Mouse (Mus musculus) intestine, embryonic 15.5 days (tissue): ENCODE measurements around the gene 1700023F06Rik. TPM values are rescaled to one million over a fixed set of nuclear protein-coding genes. Genes with fewer than 3 reads are reported as not detected.

Source experiments
- ATAC-seq: fragments of 200-750 bp; cut with Nextera tagmentation; 2 replicates; pipeline ENCODE4 v1.8.0; 2017; ENCODE audit warnings: moderate TSS enrichment, moderate library complexity
- H3K27ac ChIP-seq: fragments of 300-500 bp; sonication (generic); 2 replicates; pipeline ENCODE4 v1.5.1; 2015; ENCODE audit warnings: mild to moderate bottlenecking, inconsistent platforms
- H3K27me3 ChIP-seq: fragments of 300-500 bp; sonication (generic); replicated peaks from 2 replicates; pipeline ENCODE4 v1.6.1; 2015; ENCODE audit warnings: inconsistent platforms
- H3K36me3 ChIP-seq: fragments of 300-500 bp; sonication (generic); 2 replicates; pipeline ENCODE4 v1.6.1; 2015; ENCODE audit warnings: inconsistent platforms
- H3K4me1 ChIP-seq: fragments of 300-500 bp; sonication (generic); replicated peaks from 2 replicates; pipeline ENCODE4 v1.6.1; 2015; ENCODE audit warnings: inconsistent platforms
- H3K4me2 ChIP-seq: fragments of 300-500 bp; sonication (generic); replicated peaks from 2 replicates; pipeline ENCODE4 v1.6.1; 2015; ENCODE audit warnings: mild to moderate bottlenecking, inconsistent platforms
- H3K4me3 ChIP-seq: fragments of 300-500 bp; sonication (generic); replicated peaks from 2 replicates; pipeline ENCODE4 v1.5.1; 2015; ENCODE audit warnings: inconsistent platforms
- H3K9ac ChIP-seq: fragments of 300-500 bp; sonication (generic); 2 replicates; pipeline ENCODE4 v1.6.1; 2015; ENCODE audit warnings: inconsistent platforms
- H3K9me3 ChIP-seq: fragments of 300-500 bp; sonication (generic); 2 replicates; pipeline ENCODE4 v1.6.1; 2016; ENCODE audit warnings: inconsistent platforms
- WGBS: fragments of 180-500 bp; shearing (Covaris S2); methylation state at CpG from one replicate; pipeline ENCODE4 v1.1.7; 2015; 5-methylcytosine and 5-hydroxymethylcytosine counted together
- polyA plus RNA-seq: library from polyadenylated mRNA; unstranded; fragments of >200 nt; fragmentation: Nextera tagmentation; extraction: Ambion mirVana; gene quantifications from 2 replicates; pipeline ENCODE4 v1.2.1, GENCODE M21; 2015

1700023F06Rik gene
- 0.73 and 1.0 TPM in 2 replicates for polyA plus RNA-seq

DNA sequence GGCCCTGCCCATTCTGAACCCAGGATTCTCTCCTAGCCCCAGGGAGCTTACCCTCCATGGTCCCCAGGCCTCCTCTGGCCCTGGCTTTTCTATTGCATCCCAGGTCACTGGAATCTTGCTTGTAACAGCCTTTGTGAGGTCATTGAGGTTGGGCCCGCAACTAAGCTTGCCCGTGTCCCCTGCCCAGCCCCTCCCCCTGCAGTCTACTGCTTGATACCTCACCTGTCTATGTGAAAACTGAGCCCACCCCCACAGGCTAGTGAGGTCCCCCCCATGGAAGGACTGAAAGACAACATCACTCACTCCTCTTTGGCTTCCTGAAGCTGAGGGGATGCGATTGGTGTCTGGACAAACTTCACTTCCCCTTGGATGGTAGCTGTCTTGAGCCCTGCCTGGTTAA lies at the start of gene 1700023F06Rik:
Gene 1700023F06Rik, minus strand, starts transcription at position 101 of the 400 bp plus-strand sequence.
- Histone ChIP-seq H3K9ac (no peak within 1 kb of the TSS), H3K4me1 (no peaks in the 10 kb centered on the region), H3K27me3 (no peaks in the 10 kb centered on the region), H3K4me3 (no peak within 1 kb of the TSS), H3K27ac (no peak within 1 kb of the TSS), H3K9me3 (no peaks in the 10 kb centered on the region), H3K36me3 (no peaks in the 10 kb centered on the region), H3K4me2 (no peak within 1 kb of the TSS)
- no peak for ATAC-seq
- 81% methylated on average over 3 of the region's 3 CpGs for WGBS

DNA sequence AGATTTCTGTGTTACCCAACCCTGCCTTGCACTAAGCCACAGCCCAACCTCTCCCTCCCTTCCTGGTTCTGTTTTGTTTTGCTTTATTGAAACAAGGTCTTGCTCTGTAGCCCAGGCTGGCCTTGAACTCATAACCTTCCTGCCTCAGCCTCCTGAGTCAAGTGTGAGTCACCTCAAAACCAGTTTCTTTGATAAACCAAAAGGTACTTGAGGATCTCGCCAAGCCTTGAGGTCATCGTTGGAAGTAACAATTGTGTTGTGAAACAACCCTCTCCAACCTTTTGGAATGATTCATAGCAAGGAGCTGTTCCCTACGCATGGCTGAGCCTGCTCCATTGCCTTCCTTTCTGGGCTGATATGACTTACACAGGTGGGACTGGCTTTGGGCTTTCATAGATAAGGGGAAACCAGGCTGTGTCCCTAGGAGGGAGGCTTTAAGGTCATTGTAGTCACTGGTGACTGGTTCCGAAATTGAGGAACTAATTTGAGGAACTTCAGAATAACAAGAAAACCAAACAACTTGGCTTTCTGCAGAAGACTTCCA lies 49.7 kb upstream of the 1700023F06Rik start:
- no peak for ATAC-seq
- Histone ChIP-seq H3K4me3 (no peak overlapping the region), H3K9me3 (no peaks in the 10 kb centered on the region), H3K9ac (no peak overlapping the region), H3K4me1 (peaks cover 18% of the 10 kb centered on the region), H3K36me3 (no peaks in the 10 kb centered on the region), H3K27ac (no peak overlapping the region), H3K27me3 (no peaks in the 10 kb centered on the region), H3K4me2 (no peak overlapping the region)
- WGBS, result 79% methylated on average over 4 of the region's 4 CpGs

DNA sequence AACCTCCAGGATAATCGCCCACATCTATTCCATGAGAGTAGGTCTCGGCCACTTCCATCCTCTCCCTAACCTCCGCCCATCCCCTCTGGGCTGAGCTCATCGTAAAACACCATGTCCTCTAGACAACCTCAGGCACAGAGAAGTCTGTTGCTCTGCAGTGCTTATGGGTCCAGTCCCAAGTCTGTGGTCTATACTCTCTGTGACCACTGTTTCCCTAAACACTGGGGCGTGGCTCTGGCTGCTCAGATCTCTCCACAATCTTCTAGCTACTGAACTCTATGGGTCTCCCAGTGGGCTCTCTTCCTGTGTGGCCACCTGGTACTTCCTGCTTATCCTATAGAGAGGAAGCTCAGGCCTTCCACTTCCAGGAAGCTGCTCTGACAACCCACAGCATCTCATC lies 45.2 kb upstream of the 1700023F06Rik start:
- no peaks in the 10 kb centered on the region for H3K9me3 ChIP-seq
- WGBS, result 83% methylated on average over 5 of the region's 5 CpGs
- H3K4me2 ChIP-seq, result no peak overlapping the region
- peaks cover 9% of the 10 kb centered on the region; the same call in 1 of the 2 replicates for H3K4me1 ChIP-seq
- H3K27me3 ChIP-seq, result no peaks in the 10 kb centered on the region
- no peak overlapping the region for H3K27ac ChIP-seq
- H3K4me3 ChIP-seq, result no peak overlapping the region
- no peaks in the 10 kb centered on the region for H3K36me3 ChIP-seq
- no peak; the same call in 1 of the 2 replicates for ATAC-seq
- H3K9ac ChIP-seq, result no peak overlapping the region

DNA sequence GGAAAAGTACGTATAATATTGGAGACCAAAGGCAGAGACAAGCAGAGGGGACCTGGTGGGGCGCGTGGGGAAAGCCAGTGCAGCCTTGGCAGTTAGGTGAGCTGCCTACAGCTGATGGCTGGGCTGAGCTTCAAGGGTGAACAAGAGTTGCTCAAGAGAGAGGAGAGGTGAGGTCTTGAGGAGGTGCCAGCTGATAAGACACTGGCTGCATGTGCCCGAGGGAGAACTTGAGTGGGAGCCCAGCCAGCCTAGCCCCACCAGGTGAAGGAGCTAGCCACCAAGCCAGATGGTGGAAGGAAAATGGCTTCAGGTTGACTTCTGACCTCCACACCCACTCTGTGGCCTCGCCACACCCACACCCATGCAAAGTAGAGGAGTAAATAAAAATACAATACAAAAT lies 44.0 kb upstream of the 1700023F06Rik start:
- ATAC-seq, result no peak
- H3K9ac ChIP-seq, result no peak overlapping the region
- WGBS, result 84% methylated on average over 5 of the region's 5 CpGs
- peaks cover 16% of the 10 kb centered on the region; the same call in 1 of the 2 replicates for H3K4me1 ChIP-seq
- H3K27me3 ChIP-seq, result no peaks in the 10 kb centered on the region
- H3K4me2 ChIP-seq, result no peak overlapping the region
- no peak overlapping the region for H3K27ac ChIP-seq
- H3K4me3 ChIP-seq, result no peak overlapping the region
- no peaks in the 10 kb centered on the region for H3K36me3 ChIP-seq
- no peaks in the 10 kb centered on the region for H3K9me3 ChIP-seq

DNA sequence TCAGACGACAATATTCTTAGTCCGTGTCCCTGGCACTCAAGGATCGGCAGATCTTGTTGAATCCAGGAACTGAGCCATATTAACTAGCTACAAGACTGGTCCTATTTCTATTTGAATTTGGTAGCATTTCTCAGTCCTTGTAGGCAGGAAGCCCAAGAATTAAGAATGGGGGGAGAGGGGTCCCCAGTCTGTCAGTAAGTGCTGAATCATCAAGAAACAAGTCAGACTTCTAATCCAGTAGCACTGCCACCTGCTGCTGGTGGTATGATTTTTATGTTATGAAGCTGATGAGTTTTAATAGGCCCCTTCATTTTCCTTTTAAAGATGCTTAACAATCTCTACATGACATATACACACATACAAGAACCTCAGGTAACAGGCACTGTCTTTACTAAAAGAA lies 42.0 kb upstream of the 1700023F06Rik start:
- Histone ChIP-seq H3K4me1 (peaks cover 25% of the 10 kb centered on the region), H3K4me2 (no peak overlapping the region), H3K36me3 (no peaks in the 10 kb centered on the region), H3K4me3 (no peak overlapping the region), H3K27me3 (no peaks in the 10 kb centered on the region), H3K27ac (no peak overlapping the region), H3K9me3 (no peaks in the 10 kb centered on the region), H3K9ac (no peak overlapping the region)
- no peak for ATAC-seq
- 85% methylated on average over 3 of the region's 3 CpGs for WGBS

DNA sequence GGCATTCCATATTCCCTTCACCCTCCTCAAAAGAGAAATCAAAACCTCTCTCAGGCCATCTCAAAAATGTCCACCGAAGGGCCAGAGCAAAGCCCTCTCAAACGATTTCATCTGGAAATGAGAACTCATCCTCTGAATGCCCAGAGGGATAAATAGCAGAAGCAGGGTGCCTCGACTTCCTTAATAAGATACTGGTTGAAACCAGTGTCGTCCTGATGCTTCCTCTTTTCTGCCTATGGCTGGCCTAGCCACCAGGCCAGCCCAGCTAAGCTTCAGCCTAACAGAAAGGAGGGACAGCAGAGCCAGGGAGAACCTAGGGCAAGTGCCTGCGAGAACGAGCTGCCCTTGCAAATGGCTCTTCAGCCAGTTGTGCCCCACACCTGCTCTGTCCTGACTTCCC lies 41.2 kb upstream of the 1700023F06Rik start:
- H3K9me3 ChIP-seq, result no peaks in the 10 kb centered on the region
- no peak overlapping the region for H3K27ac ChIP-seq
- peaks cover 29% of the 10 kb centered on the region for H3K4me1 ChIP-seq
- 70% methylated on average over 6 of the region's 6 CpGs for WGBS
- no peak overlapping the region for H3K9ac ChIP-seq
- H3K36me3 ChIP-seq, result no peaks in the 10 kb centered on the region
- H3K27me3 ChIP-seq, result no peaks in the 10 kb centered on the region
- no peak overlapping the region for H3K4me2 ChIP-seq
- ATAC-seq, result no peak
- H3K4me3 ChIP-seq, result no peak overlapping the region

DNA sequence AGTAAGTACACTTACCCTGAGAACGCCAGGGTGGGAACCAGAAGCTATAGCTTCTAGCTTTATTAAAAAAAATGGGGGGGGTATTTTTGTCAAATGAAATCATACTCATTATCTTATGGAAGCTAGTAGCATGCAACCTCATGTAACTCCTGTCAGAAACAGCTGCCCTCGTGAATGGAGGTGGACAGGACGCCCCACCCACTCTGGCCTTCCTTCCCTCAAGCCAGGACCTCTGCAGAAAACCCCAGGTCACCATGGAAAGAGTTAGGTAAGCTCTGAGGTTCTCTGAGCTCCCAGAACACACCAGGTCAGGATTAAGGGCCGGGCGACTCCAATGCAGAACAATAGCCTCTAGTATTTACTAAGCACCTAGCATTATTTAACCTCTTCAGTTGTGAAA lies 40.5 kb upstream of the 1700023F06Rik start:
- ATAC-seq, result no peak
- no peak overlapping the region for H3K4me2 ChIP-seq
- H3K9ac ChIP-seq, result no peak overlapping the region
- H3K27me3 ChIP-seq, result no peaks in the 10 kb centered on the region
- H3K36me3 ChIP-seq, result no peaks in the 10 kb centered on the region
- H3K27ac ChIP-seq, result no peak overlapping the region
- no peak overlapping the region for H3K4me3 ChIP-seq
- no peaks in the 10 kb centered on the region for H3K9me3 ChIP-seq
- peaks cover 29% of the 10 kb centered on the region for H3K4me1 ChIP-seq
- 74% methylated on average over 5 of the region's 5 CpGs for WGBS

DNA sequence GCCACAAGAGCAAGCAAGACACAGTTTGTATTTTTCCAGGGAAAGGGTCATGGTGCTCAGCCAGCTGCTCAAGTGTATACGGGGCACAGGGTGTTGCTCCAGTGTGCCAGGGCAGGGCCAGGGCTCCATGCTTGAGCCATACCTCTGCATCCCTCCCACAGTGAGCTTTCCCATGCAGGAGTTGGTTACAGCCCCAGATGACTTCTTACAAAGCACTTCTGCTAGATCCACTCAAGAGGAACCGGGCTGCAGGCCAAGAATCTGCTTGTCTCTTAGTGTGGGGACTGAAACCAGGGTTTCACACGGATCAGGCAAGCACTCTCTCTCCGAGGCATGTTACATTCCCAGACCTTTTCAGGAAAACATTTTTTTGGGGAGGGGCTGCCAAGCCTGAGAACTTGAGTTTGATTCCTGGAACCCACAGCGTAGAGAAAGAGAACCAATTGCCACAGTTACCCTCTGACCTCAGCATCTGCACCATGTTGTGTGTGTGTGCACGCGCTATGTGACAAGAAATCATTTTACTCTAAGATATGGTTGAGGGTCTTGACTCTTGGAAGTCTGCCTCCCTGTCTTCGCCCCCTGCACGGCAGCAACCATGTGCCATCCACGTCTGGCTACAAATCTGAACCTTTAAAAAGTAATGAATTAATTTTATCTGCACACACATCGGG lies 39.3 kb upstream of the 1700023F06Rik start:
- peak; percentile 65 for ATAC-seq
- Histone ChIP-seq H3K27me3 (no peaks in the 10 kb centered on the region), H3K4me3 (no peak overlapping the region), H3K27ac (peak overlapping the region; percentile 69), H3K4me1 (peaks cover 26% of the 10 kb centered on the region), H3K9me3 (no peaks in the 10 kb centered on the region), H3K4me2 (no peak overlapping the region), H3K36me3 (no peaks in the 10 kb centered on the region), H3K9ac (no peak overlapping the region)
- WGBS, result 52% methylated on average over 11 of the region's 11 CpGs

DNA sequence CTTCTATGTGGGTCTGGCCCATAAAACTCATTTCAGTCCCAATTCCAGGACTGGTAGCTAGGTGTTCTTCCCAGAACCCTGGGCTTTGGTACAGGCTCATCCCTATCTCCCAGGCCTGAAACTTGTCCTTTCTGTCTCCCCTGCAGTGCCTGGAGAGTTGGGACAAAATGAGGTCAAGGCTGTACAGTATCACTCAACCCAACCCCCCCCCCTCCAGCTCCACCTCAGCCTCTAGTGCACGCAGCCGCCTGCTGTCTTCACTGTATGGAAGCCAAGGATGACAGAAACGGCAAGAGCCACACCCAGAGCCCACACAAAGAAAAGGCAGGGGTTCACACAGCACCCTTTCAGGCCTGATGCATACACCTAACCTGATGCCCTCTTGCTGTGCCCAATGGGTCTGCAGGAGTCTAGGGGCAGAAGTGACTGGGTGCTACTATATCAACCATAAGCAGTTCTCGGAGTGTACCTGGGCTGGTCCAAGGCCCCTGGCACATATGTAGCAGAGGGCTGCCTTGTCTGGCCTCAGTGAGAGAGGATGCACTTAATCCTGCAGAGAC lies 38.5 kb upstream of the 1700023F06Rik start:
- ATAC-seq, result peak; percentile 16; the same call in 1 of the 2 replicates
- no peaks in the 10 kb centered on the region for H3K27me3 ChIP-seq

DNA sequence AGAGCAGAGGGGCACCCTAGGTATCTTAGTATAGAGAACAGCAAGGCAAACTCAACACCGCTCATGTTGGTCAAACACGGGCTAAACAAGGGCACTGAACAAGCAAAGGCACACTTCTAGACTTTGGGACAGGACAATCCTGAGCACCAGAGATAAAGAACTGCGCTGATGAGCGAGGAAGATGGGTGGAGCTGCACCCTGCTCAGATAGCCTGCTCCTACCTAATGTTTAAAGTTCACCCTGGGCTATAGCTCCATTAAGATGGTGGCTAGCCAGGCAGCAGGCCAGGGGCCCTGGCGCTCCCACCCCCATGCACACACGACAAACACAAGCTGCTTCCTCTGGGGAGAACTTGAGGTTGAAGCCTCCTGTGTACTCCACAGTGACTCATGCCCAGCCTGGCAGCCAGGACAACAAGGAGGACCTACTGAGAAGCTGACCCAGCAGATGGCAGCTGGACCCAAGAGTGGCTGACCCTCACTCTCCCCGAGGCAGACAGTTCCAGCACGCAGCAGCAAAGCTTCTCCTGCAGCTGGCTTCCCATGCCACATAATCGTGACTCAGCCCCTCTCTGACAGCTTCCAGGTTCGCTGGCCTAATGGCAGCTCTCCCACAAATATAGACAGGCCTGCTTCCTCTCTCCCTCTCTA lies 37.8 kb upstream of the 1700023F06Rik start:
- H3K9ac ChIP-seq, result 0 out of 2 replicates have a peak overlapping the region, but pooled peaks have one; percentile 8

More for the DNA sequence above, 38.5 kb upstream of the 1700023F06Rik start:
- Histone ChIP-seq H3K4me2 (no peak overlapping the region), H3K9me3 (no peaks in the 10 kb centered on the region), H3K27ac (peak overlapping the region; percentile 71), H3K36me3 (no peaks in the 10 kb centered on the region), H3K9ac (no peak overlapping the region), H3K4me3 (no peak overlapping the region), H3K4me1 (peaks cover 26% of the 10 kb centered on the region)
- WGBS, result 38% methylated on average over 4 of the region's 4 CpGs

DNA sequence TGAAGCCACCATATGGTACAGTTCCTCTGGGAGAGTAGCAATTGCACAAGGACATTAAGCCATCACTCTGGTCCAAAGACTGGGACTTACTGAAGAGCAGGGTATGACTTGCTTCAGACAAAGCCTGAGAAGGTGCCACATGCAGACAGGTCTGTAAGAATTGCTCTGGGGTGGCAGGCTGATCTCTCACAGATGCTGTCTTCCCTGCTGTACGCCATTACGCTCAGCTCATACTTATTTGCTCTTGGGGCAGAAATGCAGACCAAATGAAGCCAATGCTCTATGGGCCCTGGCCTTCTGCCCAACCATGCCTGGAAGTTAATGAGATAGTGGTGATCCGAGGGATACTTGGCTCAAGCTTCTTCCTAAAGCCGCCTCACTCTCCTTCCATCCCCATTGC lies 36.5 kb upstream of the 1700023F06Rik start:
- H3K27me3 ChIP-seq, result no peaks in the 10 kb centered on the region
- peaks cover 31% of the 10 kb centered on the region for H3K4me1 ChIP-seq
- ATAC-seq, result no peak
- no peaks in the 10 kb centered on the region for H3K9me3 ChIP-seq
- no peak overlapping the region for H3K27ac ChIP-seq
- 81% methylated on average over 4 of the region's 4 CpGs for WGBS
- no peak overlapping the region for H3K9ac ChIP-seq
- no peak overlapping the region for H3K4me2 ChIP-seq
- H3K4me3 ChIP-seq, result no peak overlapping the region
- H3K36me3 ChIP-seq, result no peaks in the 10 kb centered on the region

More for the DNA sequence above, 37.8 kb upstream of the 1700023F06Rik start:
- Histone ChIP-seq H3K4me1 (peaks cover 26% of the 10 kb centered on the region), H3K27ac (peak overlapping the region; percentile 71), H3K36me3 (no peaks in the 10 kb centered on the region), H3K4me2 (no peak overlapping the region), H3K4me3 (no peak overlapping the region), H3K9me3 (no peaks in the 10 kb centered on the region), H3K27me3 (no peaks in the 10 kb centered on the region)
- ATAC-seq, result peak; percentile 57
- 44% methylated on average over 10 of the region's 10 CpGs for WGBS

DNA sequence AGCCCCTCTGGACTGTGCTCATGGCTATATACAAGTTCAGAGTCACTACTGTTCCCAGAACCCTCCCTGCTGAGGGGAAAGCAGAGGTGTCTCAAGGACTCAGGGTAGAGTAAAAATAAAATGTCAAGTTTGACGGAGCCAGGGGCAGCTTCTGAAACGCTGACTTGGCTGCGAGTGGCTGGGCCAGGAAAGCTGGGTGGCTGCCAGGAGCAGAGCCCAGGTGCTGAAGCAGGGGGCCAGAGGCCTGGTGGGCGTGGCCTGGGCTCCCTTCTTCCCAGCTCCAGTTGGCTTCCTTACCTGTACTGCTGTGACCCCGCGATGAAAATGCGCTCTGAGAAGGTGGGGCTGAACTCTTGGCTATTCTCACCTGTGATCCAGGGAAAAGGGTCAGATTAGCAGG lies 32.4 kb upstream of the 1700023F06Rik start:
- peak; percentile 66 for ATAC-seq
- 34% methylated on average over 7 of the region's 7 CpGs for WGBS

More for the DNA sequence above, 32.4 kb upstream of the 1700023F06Rik start:
- peaks cover 14% of the 10 kb centered on the region for H3K4me1 ChIP-seq
- H3K9me3 ChIP-seq, result no peaks in the 10 kb centered on the region
- no peak overlapping the region for H3K9ac ChIP-seq
- H3K27me3 ChIP-seq, result no peaks in the 10 kb centered on the region
- no peak overlapping the region for H3K4me2 ChIP-seq
- H3K36me3 ChIP-seq, result peaks cover 12% of the 10 kb centered on the region
- no peak overlapping the region for H3K27ac ChIP-seq
- H3K4me3 ChIP-seq, result no peak overlapping the region
